Mouse (Mus musculus): Measurements from ENCODE around the gene Jup.
A peak's percentile ranks its signal among the peaks of the same experiment; 100 is the strongest.

Gene Jup

DNA sequence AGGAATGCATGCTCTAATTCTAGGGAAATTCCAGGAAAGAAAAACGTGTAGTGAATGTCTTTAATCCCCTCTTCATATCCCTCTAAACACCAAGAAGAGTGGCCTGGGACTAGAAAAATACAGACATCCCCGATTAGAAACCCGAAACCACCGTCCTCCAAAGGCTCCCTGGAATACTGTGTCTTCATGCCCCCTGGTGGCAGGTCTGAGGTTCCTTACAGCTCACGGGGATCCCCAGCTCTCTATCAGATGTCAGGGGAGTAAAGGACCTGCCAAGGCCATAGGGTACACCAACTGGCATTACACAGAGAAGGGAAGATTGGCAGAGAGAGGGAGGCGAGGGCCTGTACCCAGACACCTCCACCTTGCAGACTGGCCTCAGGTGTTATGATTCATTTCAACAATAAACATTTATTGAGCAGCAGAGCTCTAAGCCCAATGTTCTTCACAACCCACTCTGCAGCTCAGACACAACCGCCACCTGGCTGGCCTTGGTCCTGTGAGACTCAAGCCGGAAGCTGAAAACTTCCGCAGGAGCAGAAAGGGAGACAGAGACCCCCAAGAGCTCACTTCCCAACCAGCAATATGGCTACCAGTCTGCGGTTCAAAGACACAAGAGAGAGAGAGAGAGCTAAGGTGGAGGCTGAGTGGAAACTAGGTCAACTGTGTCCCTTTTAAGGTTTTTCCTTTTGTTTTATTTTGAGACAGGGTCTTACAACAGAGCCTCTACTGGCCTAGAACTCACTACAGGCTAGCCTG lies 10.7 kb upstream of the Jup start:
- peak; percentile 74 for DNase-seq

DNA sequence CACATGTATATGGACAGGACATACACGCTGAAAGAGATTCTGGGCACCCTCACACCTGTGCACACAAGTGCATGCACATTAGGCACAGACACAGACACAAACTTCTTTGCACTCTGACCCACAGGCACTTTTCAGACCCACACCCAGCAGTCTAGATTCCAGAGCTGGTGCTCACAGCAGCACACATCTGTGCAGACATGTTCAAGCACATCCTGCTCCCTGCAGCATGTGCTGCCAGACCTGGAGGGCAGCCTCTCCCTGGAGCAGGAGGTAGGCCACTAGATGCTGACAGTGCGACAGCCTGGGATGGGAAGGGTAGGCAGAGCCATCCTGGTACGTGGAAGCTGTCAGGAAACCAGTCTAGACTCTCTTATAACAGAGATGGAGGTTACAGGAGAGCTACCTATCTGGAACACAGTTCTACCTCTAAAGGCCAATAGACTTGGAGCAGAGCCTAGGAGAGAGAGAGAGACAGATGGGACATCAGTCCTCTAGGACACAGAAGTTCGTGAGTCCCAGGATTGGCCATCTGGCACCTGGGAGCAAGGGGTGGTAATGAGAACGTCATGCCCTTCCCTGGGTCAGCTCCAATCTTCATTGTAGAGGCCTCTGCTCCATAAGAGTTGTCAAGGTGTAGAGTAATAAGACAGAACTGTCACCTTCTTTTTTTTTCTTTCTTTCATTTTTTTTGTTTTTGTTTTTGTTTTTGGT lies 9.6 kb upstream of the Jup start:
- DNase-seq, result peak; percentile 88

DNA sequence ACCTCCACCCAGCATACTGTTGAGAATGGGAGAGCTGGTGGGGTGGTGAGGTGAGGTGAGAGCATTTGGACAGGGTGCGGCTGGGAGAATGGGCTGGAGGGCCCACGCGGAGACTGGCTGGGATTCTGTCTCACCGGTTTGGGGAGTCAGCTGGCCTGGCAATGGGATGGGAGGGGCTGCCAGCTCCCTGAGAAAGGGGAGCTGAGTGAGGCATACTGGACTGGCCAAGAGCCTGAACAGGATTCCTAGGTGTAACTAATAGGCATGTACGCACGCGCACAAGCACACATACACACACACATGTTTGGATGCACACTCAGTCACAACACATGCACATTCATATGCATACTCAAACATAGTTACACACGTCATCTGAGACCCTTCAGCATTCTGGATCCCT lies 8.7 kb upstream of the Jup start:
- DNase-seq, result no peak

DNA sequence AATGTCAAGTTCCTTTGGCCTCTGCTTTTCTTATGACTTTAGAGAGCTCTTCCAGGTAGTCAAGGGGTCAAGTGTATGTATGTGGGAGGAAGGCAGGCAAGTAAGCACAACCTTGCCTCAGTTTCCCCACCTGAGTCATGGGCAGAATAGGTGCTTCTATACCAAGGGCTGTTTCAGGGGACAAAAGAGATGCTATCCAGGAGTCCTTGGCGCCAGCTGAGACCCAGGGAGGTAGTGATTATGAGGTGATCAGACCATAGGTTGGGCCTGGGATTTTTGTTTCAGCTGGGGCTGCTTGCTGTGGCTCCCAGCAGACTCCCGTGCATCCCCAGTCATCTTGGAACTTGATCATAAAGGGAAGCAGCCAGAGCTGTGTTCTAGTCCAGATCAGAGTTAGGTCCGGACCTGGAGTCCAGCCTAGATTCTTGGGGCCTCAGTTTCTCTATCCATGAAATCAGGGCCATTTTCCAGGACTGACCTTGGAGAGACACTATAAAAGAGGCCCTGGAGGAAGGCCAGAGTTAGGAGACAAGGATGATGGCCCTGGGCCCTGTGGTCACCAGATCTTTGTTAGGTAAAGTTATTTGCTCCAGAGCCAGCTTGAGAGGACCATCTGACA lies 7.0 kb upstream of the Jup start:
- no peak for DNase-seq

DNA sequence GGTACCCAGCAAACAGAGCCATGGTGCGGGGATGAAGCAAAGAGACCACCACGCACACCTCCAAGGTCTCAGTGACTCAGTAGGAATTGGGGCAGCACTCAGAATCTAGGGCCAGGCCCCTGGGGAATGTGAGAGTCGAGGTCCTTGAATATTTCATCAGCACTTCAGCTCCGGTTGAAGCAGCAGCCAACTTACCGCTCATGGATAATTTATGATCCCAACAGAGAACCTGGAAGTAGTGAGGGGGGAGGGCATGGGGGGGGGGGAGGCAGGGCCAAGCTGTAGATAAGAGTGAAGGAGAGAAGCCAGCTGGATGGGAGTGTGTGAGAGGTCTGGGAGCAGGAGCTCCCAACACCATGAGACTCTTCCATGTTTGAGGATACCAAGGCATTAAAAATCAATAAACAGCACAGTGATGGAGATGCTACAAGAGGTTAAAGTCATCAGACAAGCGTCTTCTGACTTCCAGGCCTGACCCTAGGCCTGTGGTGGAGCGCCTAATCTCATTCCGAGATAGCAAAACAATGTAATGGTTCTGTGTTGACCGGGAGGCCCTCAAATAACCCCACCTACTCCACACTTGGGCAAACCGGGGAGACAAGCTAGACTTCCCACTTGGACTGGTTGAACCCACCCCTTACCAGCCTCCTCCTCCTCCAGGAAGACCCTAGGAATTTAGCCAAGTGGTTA lies 6.0 kb upstream of the Jup start:
- DNase-seq, result no peak

- DNase-seq, result no peak
These were observed 5.1 kb upstream of the Jup start for GRCm38 (mm10) chr11:100402682-100403081.

DNA sequence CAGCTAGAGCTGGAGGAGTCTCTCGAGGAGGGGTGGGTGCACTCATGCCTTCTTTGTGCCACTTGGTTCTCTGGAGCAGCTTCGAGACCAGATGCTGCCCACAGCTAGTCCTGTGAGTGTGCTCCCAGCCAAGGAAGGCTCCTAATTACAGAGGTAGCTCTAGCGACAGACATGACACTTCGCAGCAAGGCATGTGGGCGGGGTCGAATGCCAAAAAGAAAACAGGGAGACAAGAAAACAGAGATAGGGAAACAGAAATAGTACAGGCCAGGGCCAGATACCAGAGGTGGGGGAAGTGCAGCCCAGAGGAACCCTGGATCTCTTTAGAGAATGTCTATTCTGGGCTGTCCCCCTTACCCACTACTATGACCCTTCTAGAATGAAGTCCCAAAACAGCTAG lies 4.7 kb upstream of the Jup start:
- no peak for DNase-seq

DNA sequence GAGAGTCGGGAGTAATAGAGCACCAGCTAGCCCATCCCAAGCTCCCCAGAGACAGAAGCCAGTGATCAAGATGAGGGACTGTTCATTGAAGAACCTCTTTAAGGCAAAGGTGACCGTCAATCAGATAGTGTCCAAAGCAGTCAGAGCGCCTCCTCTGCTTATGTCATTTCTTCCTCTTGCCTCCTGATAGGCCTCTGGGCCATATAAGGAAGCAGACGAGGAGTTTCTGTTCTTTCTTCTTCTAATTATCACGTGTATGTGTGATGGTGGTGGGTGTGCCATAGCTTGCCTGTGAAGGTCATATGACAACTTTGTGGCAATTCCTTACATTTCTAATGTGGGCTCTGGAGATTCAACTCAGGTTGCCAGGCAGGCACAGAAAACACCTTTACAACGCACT lies 3.3 kb upstream of the Jup start:
- no peak for DNase-seq

- no peak for DNase-seq
These were observed 2.4 kb upstream of the Jup start for GRCm38 (mm10) chr11:100399727-100400538.

- DNase-seq, result no peak
These were observed 1.8 kb upstream of the Jup start for GRCm38 (mm10) chr11:100399320-100399719.

DNA sequence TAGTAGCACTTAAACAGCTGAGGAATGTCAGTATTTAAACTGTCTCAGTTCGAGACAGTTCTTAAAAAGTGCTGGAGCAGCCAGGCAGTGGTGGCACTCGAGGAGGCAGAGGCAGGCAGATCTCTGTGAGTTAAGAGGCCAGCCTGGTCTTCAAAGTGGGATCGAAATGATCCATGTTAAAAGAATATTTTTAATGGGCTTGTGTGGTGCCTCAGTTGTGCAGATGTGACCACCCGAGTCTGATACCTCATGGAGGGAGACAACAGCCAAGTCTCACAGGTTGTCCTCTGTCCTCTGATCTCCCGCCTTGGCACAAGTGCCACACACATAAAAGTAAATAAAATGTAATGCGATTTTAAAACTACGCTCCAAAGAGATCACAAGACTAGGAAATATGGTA lies 954 bp upstream of the Jup start:
- no peak for DNase-seq

- DNase-seq, result peak; percentile 73
These were observed 520 bp downstream of the Jup start for GRCm38 (mm10) chr11:100396886-100397599.

DNA sequence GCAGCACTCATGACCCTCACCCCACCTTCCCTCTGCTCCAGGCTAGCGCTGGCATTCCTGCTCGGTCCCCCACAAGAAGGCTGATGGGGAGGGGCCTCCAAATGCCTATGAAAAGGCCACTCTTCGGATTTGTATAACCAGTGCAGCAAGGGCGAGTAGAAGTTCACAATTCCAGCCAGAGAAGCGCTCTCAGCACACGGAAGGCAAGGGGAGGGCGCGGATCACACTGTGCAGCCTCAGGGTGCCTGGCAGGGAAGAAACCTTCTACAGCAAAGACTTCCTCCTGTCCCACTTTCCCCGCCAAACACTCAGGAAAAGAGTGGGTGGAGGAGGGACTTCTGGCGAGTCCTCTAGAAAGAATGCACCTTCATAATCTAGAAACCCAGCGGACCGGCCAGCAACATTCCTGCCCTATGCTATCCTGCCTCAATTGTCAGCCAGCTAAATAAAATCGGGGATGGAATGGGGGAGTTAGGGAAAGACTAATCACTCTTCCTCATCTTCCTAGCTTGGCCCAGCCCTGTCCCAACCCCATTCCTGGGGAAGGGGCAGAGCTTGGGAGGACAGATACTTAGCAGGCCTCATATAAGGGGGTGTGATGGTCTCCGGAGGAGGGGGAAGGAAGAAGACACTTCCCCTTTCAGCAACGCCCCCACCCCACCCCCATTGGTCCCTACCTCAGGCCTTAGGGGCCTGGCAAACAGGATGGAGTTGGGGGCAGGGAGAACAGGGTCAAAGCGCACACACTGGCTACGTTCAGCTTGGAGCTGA lies 1.5 kb downstream of the Jup start:
- peak; percentile 69 for DNase-seq

DNA sequence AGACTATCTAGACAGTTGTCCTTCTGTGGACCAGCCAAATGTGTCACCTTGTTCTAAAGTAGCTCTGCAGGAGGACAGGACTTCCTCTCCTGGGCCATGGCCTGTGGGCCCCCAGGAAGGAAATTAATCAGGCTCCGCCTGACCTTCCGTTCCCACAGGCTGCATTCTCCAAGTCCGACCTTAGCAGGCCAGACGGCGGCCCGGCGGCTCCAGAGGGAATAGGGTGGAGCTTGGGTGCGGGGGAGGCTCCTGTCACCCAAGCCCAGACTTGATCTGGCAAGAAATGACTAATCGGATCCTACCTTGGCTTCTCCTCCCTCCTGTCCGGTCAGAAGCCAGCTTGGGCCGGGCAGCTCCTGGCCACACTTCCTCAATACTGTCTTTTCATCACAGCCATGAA lies 2.4 kb downstream of the Jup start:
- peak; percentile 79 for DNase-seq

- DNase-seq, result no peak
These were observed 3.0 kb downstream of the Jup start for GRCm38 (mm10) chr11:100394353-100395074.

DNA sequence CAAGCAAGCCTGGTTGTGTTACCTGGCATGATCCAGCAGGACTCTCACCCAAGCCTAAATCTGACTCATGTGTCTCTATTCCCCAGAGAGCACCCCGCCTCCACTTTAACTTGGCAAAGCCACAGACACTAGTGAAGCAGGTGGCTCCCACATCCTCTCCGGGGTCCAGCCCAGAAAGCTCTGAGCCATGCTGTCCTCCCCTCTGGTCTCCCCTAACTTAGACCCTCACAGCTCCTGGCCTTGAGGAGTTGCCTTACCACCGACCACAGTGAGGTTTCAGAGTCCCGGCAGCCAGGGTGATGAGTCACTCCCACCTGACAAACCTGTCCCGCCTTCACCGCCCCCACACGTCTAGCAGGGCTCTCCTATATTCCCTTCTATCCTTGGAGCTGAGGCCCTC lies 3.8 kb downstream of the Jup start:
- no peak for DNase-seq

- DNase-seq, result no peak
These were observed 4.6 kb downstream of the Jup start for GRCm38 (mm10) chr11:100392958-100393357.

DNA sequence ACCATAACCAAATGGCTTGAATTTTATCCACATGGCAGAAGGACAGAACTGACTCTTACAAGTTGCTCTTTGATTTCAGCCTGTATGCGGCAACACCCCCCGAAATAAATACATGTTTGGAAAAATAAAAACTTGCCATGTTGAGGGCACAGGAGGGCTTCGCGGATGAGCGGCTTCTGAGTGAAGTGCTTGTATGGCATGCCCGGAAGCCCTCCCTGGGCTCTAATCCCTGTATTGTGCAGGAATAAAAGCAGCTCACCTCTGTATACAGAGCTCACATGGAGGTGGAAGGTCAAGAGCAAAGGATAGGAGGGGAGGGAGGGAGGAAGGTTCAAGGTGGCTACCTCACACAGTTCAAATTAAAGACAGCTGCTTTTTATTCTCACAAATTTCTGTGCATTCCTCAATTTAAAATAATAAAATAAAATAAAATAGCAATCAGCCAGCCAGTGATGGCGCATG lies 5.6 kb downstream of the Jup start:
- DNase-seq, result no peak

DNA sequence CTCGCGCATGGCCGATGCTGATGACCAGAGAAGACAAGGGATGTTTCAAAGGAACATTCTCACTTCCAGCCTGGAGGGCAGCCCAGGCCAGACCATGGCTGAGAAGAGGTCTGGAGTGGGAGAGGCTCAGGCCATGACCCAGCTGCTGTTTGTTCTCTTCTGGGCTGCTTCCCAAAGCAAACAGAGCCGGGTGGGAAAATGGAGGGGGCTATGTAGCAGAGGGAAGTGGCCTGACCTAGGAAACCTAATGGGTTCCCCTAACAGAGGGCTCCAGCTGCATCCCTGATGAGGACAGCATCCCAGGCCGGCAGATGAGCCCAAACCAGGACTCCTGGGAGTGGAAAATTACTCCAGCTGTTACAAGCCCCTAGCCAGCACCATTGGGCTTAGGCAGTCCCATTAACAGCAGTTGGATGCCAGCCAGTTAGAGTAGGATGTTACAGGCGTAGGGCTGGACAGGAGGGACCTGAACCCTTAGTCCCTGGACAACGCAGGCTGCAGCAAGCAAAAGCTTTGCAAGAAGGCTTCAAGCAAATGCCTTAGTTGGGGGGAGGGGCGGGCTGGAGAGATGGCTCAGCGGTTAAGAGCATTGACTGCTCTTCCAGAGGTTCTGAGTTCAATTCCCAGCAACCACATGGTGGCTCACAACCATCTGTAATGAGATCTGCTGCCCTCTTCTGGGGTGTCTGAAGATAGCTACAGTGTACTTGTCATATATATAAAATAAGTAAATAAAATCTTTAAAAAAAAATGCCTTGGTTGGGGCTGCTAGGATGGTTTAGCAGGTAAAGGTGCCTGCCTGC lies 6.3 kb downstream of the Jup start:
- DNase-seq, result no peak
